ENCODE assay signal across 22 mouse cellular contexts in the genomic region with DNA sequence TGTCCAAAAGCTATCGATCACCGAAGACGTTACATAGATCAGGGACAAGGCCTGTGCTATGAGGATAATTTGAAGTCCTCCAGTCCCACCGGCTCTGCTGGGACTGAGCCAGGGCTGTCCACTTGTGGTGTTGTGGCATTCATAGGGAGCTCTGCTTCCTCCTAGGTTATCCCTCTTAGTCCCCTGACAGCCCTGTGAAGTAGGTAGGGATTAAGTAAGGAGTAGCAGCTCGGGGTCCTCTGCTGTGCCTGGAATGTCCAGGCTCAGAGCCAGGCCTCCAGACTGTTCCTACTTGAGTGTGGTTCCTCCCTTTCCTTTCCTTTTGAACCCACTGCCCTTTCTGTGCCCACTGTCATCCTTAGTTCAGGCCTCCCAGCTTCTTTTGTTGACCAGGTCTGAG. TPM values are rescaled to one million over a fixed set of nuclear protein-coding genes. Genes with fewer than 3 reads are reported as not detected.
"Had no signal": no experiment of that assay in that cellular context is flagged by ENCODE, and none has a peak within 500 bp of the region (broad histone marks: within the 10 kb centered on the region; RNA-seq: fewer than 3 reads in every experiment).

No protein-coding gene starts in this region.

- H3K9ac ChIP-seq: limb, embryonic 12.5 days; limb, embryonic 15.5 days; liver, embryonic 14.5 days; liver, postnatal 0 days; lung, embryonic 14.5 days; midbrain, embryonic 12.5 days; midbrain, embryonic 15.5 days; neural tube, embryonic 12.5 days; neural tube, embryonic 15.5 days had no signal

- H3K9me3 ChIP-seq: limb, embryonic 12.5 days; midbrain, embryonic 12.5 days; midbrain, embryonic 15.5 days; neural tube, embryonic 12.5 days; neural tube, embryonic 15.5 days had no signal

- ATAC-seq: liver, postnatal 0 days; lung, postnatal 0 days; midbrain, embryonic 15.5 days had no signal

- H3K4me1 ChIP-seq: midbrain, embryonic 15.5 days; neural tube, embryonic 12.5 days; neural tube, embryonic 15.5 days had no signal

- H3K27ac ChIP-seq: limb, embryonic 12.5 days; limb, embryonic 15.5 days; liver, embryonic 14.5 days; macrophage; midbrain, embryonic 12.5 days; midbrain, embryonic 15.5 days; neural tube, embryonic 12.5 days; neural tube, embryonic 15.5 days; stomach, postnatal 0 days had no signal

- H3K36me3 ChIP-seq: limb, embryonic 12.5 days; limb, embryonic 15.5 days; midbrain, embryonic 12.5 days; midbrain, embryonic 15.5 days; neural tube, embryonic 12.5 days; neural tube, embryonic 15.5 days had no signal

- H3K4me2 ChIP-seq: limb, embryonic 12.5 days; limb, embryonic 15.5 days; liver, embryonic 11.5 days; lung, embryonic 14.5 days; midbrain, embryonic 12.5 days; midbrain, embryonic 15.5 days; neural tube, embryonic 12.5 days; neural tube, embryonic 15.5 days had no signal

- H3K4me3 ChIP-seq: limb, embryonic 12.5 days; limb, embryonic 15.5 days; midbrain, embryonic 12.5 days; midbrain, embryonic 15.5 days; neural tube, embryonic 12.5 days; neural tube, embryonic 15.5 days had no signal

- H3K27me3 ChIP-seq: midbrain, embryonic 15.5 days had no signal

- DNase-seq: kidney, postnatal 14 days; kidney, postnatal 4 days; left cerebral cortex, postnatal 4 days; liver, postnatal 0 days; lung, embryonic 14.5 days; right cerebral cortex, adult 18-20 months; right cerebral cortex, postnatal 14 days; right cerebral cortex, postnatal 4 days; thymus, adult 2 months; thymus, postnatal 14 days; thymus, postnatal 4 days had no signal

RNA-seq across cellular contexts. Expression of gene Rbm20, which starts 10.5 kb away (rescaled TPM):
- polyA plus RNA-seq: macrophage had no signal
